Mouse (Mus musculus) C2C12 (cell line): ENCODE measurements around the gene Igdcc3. TPM values are rescaled to one million over a fixed set of nuclear protein-coding genes. Genes with fewer than 3 reads are reported as not detected.

Experiments used
- H3K27me3 ChIP-seq: one replicate; pipeline ENCODE4 v1.6.1; 2011; ENCODE audit not compliant: control insufficient read depth, insufficient read depth, insufficient read length
- H3K36me3 ChIP-seq: one replicate; pipeline ENCODE4 v1.6.1; 2011; ENCODE audit not compliant: control insufficient read depth, insufficient read depth
- H3K4me3 ChIP-seq: one replicate; pipeline ENCODE4 v1.5.1; 2011; ENCODE audit warnings: mild to moderate bottlenecking, control low read depth; ENCODE audit not compliant: poor library complexity, insufficient read depth, severe bottlenecking
- H3K79me2 ChIP-seq: one replicate; pipeline ENCODE4 v1.6.1; 2011; ENCODE audit not compliant: control insufficient read depth, insufficient read depth
- H3K79me3 ChIP-seq: one replicate; pipeline ENCODE4 v1.6.1; 2011; ENCODE audit warnings: low read depth, control low read depth
- H3ac ChIP-seq: one replicate; pipeline ENCODE3; 2011; ENCODE audit warnings: low read depth; ENCODE audit not compliant: control insufficient read depth, insufficient read length
- CEBPB ChIP-seq: IDR thresholded peaks from one replicate; pipeline ENCODE4 v1.6.1; 2011; ENCODE audit warnings: low read depth, mild to moderate bottlenecking, control low read depth, moderate library complexity
- CTCF ChIP-seq: IDR thresholded peaks from one replicate; pipeline ENCODE4 v1.5.1; 2011; ENCODE audit not compliant: control insufficient read depth, insufficient read depth, insufficient read length
- FOSL1 ChIP-seq: IDR thresholded peaks from one replicate; pipeline ENCODE4 v1.8.0; 2011; ENCODE audit warnings: mild to moderate bottlenecking, low read length; ENCODE audit not compliant: poor library complexity, insufficient read depth, severe bottlenecking
- MAX ChIP-seq: IDR thresholded peaks from one replicate; pipeline ENCODE4 v1.6.1; 2011; ENCODE audit warnings: mild to moderate bottlenecking, control low read depth
- MYOD1 ChIP-seq: IDR thresholded peaks from one replicate; pipeline ENCODE4 v1.6.1; 2011; ENCODE audit warnings: low read depth; ENCODE audit not compliant: control insufficient read depth, insufficient read length
- MYOG ChIP-seq: IDR thresholded peaks from one replicate; pipeline ENCODE4 v1.6.1; 2011; ENCODE audit not compliant: control insufficient read depth, insufficient read length; ENCODE audit errors: extremely low read depth
- USF1 ChIP-seq: IDR thresholded peaks from one replicate; pipeline ENCODE4 v1.6.1; 2011; ENCODE audit warnings: low read depth, mild to moderate bottlenecking, control low read depth, moderate library complexity
- polyA plus RNA-seq: library from polyadenylated mRNA; unstranded; fragments of >200 nt; fragmentation: generic; extraction: Trizol; gene quantifications from one replicate; pipeline ENCODE4 v1.2.1, GENCODE M21; 2012; ENCODE audit warnings: missing spikeins

Gene Igdcc3
- polyA plus RNA-seq, 1 experiment = not detected

DNA sequence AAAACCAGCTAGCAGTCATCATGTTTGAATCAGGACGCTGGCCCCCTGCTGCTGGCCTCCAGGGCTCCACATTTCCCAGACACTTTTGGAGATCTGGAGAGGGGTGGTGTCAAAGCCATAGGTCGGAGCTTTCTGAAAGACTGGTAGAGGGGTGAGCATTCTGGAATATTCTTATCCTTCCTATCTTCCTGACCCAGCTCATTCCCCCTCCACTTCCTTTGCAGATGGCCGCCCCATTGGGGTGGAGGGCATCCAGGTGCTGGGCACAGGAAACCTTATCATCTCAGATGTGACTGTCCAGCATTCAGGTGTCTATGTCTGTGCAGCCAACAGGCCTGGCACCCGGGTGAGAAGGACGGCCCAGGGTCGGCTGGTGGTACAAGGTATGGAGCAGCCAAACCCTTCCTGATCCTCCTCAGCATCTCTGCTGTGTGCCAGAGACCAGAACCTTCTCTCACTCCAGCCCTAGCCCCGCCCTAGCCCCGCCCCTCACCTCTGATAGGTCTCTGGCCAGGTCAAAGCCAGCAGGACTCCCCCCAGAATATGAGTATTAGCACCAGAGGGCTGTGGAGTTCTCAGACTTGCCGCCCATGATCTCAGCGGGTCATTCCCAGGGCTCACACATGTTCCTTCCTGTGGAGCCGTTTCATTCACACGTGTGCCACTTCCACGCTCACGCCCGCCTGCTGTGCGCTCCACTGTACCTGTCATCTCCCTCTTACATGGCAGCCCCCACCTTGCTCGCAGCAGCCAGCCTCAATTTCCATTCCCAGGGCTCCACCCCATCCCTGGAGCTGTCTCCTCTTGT, 39.0 kb downstream of the Igdcc3 start:
- no peaks in the 10 kb centered on the region for H3K36me3 ChIP-seq
- H3K4me3 ChIP-seq = no peak overlapping the region
- peaks cover 84% of the 10 kb centered on the region for H3K27me3 ChIP-seq
- TF ChIP-seq CEBPB = no peak
- no peak for TF ChIP-seq MAX
- no peak for TF ChIP-seq MYOD1
- TF ChIP-seq MYOG = no peak
- TF ChIP-seq FOSL1 = no peak
- no peaks in the 10 kb centered on the region for H3K79me2 ChIP-seq
- H3K79me3 ChIP-seq = no peaks in the 10 kb centered on the region
- H3ac ChIP-seq = no peak overlapping the region

- TF ChIP-seq MYOD1 (no peak), USF1 (no peak), MAX (no peak), CTCF (peak; percentile 69)
- Histone ChIP-seq H3K79me3 (no peaks in the 10 kb centered on the region), H3K79me2 (no peaks in the 10 kb centered on the region), H3K27me3 (peaks cover 12% of the 10 kb centered on the region), H3K36me3 (no peaks in the 10 kb centered on the region), H3ac (no peak overlapping the region), H3K4me3 (no peak overlapping the region)
These were observed 47.6 kb downstream of the Igdcc3 start for GRCm38 (mm10) chr9:65188599-65188998.

GRCm38 (mm10) chr9:65190306-65190705, 49.3 kb downstream of the Igdcc3 start:
- Histone ChIP-seq H3K36me3 (no peaks in the 10 kb centered on the region), H3K79me2 (no peaks in the 10 kb centered on the region), H3K79me3 (no peaks in the 10 kb centered on the region), H3K27me3 (no peaks in the 10 kb centered on the region), H3ac (no peak overlapping the region), H3K4me3 (no peak overlapping the region)
- TF ChIP-seq MAX (no peak), USF1 (no peak), MYOD1 (no peak), CTCF (no peak), CEBPB (no peak), MYOG (no peak), FOSL1 (no peak)

DNA sequence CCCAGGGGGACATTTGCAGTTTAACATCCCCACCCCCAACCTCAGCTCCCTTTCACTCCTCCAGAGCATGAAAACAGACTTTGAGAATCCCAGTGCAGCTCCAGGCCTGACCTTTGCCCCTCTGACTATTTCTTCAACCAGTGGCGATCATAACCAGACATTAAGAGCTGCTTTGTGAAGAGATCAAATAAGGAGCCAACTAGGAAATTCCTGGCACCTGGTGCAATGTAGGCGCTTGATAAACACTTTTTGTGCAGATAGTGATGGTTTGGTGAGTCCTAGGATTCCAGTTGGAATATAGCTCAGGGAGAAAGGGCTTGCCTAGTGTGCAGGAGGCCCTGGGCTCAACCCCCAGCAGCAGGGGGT, 50.4 kb downstream of the Igdcc3 start:
- no peak for TF ChIP-seq CEBPB
- no peak for TF ChIP-seq CTCF
- no peak for TF ChIP-seq FOSL1
- TF ChIP-seq USF1 = no peak
- no peak for TF ChIP-seq MYOD1
- no peak for TF ChIP-seq MAX
- TF ChIP-seq MYOG = no peak
- Histone ChIP-seq H3K36me3 (no peaks in the 10 kb centered on the region), H3K4me3 (no peak overlapping the region)

DNA sequence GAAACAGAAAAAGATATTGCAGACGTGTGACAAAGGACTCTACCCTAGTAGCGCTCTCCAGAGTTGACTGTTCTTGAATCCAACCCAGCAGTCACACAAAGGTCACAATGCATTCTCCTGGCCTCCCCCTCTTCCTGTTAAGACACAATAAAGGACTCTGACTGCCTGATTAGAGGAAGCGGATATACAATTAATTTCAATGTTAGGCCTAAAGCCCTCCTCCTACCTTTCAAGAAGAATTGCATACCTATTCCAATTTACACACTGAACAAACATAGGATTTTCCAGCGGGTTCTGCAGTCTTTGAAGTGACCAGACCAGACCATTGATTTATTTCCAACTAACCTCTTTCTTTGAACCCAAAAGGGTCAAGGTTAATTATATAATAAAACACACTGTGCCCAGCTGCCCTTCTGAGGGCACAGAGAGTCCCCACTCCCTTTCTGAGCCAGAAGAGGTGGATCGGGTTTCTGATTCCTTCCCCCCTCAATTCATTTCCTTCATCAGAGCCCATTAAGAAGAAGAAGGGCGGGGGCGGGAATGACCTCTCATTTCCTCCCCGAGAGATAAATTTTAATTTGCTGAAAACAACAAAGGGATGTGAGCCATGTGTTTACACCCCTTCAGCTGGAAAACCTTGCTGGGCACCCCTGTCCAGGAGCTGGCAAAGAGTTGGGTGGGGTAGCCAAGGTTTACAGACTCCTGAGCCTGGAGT, 50.9 kb downstream of the Igdcc3 start:
- Histone ChIP-seq H3ac (no peak overlapping the region), H3K36me3 (no peaks in the 10 kb centered on the region), H3K79me2 (no peaks in the 10 kb centered on the region), H3K27me3 (no peaks in the 10 kb centered on the region), H3K79me3 (no peaks in the 10 kb centered on the region), H3K4me3 (no peak overlapping the region)
- TF ChIP-seq CTCF (no peak), MAX (no peak), MYOG (no peak), FOSL1 (no peak), CEBPB (no peak), MYOD1 (no peak), USF1 (no peak)

More for the DNA sequence above, 50.4 kb downstream of the Igdcc3 start:
- Histone ChIP-seq H3K79me3 (no peaks in the 10 kb centered on the region), H3ac (no peak overlapping the region), H3K79me2 (no peaks in the 10 kb centered on the region), H3K27me3 (no peaks in the 10 kb centered on the region)

GRCm38 (mm10) chr9:65193214-65193613, 52.2 kb downstream of the Igdcc3 start:
- Histone ChIP-seq H3K79me2 (no peaks in the 10 kb centered on the region), H3K4me3 (no peak overlapping the region), H3ac (no peak overlapping the region), H3K36me3 (no peaks in the 10 kb centered on the region), H3K27me3 (no peaks in the 10 kb centered on the region), H3K79me3 (no peaks in the 10 kb centered on the region)
- TF ChIP-seq CTCF = no peak
- TF ChIP-seq MAX = no peak
- no peak for TF ChIP-seq FOSL1
- no peak for TF ChIP-seq CEBPB
- no peak for TF ChIP-seq MYOD1
- TF ChIP-seq MYOG = no peak
